Mouse (Mus musculus) bone marrow, adult 2 months (tissue): Measurements from ENCODE around the gene Smim4.

ENCODE experiments used
- CTCF ChIP-seq: fragments of 200-500 bp; IDR thresholded peaks from 2 replicates; pipeline ENCODE4 v1.5.1; 2011; ENCODE audit warnings: low read length, control low read depth; ENCODE audit not compliant: control insufficient read depth, insufficient read depth
- POLR2A ChIP-seq: fragments of 200-500 bp; IDR thresholded peaks from 2 replicates; pipeline ENCODE4 v1.6.1; 2011; ENCODE audit warnings: low read depth, mild to moderate bottlenecking, control low read depth, low read length, borderline replicate concordance; ENCODE audit not compliant: control insufficient read depth

DNA sequence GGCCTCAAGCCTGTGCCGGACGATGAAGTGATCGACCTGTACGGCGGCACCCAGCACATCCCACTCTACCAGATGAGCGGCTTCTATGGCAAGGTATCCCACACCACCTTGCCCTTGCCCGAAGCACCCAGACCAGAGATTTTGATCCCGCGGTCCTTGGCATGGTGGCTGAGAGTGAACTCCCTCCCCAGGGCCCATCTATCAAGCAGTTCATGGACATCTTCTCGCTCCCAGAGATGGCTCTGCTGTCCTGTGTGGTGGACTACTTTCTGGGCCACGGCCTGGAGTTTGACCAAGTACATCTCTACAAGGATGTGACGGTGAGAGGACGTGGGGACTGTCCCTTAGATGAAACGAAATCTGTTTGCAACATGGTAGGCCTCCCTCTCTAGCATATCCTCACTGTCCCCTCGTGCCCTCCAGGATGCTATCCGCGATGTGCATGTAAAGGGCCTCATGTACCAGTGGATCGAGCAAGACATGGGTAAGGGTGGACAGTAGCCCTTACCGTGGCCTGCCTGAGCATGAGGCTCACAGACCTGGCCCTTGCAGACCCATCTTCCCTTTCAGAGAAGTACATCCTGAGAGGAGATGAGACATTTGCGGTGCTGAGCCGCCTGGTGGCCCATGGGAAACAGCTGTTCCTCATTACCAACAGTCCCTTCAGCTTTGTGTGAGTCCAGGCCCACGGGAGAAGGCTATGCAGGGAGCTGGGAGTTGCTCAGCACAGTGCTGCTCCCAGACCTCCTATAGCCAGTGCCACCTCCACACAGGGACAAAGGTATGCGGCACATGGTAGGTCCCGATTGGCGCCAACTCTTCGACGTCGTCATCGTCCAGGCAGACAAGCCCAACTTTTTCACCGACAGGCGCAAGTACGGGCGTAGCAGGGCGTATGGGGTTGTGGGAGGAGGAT, 7.0 kb upstream of the Smim4 start:
- TF ChIP-seq CTCF (no peak), POLR2A (no peak)
